Mouse (Mus musculus): Measurements from ENCODE around the gene Optn.

The Optn gene

DNA sequence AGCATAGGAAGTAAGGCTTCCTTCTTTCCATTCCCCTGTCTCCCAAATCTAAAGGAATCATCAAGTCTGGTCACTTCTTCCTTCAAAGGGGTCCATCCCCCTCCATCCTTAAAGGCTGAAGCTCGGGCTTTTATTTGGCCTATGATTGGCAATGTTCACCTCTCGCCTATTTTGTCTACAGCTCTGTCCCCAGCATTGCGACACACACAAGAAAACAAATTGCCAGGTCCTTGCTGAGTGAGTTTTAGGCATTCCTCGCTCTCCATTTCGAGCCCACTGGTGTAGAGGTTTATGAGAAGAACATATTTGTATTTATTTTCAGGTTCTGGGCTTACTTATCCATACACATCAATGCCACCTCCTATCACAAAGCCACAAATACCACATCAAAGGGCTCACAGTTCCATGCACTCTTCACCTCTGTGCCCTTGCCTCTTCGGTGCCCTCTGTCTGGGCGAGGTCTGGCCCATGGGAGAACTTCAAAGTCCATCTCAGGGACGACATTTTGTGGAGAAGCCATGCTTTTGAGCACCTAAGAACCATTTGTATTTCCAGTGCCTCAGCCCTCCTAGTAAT, 2.6 kb downstream of the Optn start:
- DNase-seq (ENCODE audit: low spot score): peak; percentile 31

DNA sequence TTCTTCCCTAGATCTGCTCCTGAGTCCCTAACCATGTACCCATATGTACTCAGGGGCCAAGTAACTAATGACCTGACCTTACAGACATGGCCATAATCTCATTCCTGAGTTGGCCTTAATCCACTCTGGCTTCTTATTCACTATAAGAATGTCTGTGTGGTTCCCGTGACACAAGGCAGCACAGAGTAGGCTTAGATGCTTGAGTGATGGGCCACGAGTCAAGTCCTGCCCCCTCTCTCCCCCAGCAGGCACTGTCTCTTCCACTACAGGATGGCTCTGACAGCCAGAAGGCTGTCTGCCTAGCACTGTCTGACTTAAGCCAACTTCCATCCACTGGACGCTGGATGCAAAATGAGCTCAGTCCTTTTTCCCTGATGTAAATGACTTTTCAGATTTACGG, 3.9 kb downstream of the Optn start:
- no peak for DNase-seq (ENCODE audit: low spot score)

DNA sequence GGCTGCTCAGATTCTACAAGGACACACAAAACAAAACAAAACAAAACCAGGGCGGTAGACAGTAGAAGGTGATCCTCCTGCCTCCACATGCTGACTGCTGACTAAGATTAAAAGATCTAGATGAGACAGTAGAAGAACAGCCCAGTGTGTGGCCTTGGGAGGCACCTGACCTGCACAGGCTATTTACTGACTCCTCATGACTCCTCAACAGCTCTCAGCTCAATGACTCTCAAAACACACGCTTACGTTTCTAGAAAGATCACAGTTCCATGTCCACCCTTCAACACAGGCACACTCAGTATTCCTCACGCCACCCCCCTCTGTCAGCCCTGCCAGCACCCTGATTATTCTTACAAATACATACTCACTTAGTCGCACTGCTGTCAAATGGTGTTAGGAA, 5.4 kb downstream of the Optn start:
- no peak for DNase-seq (ENCODE audit: low spot score)

DNA sequence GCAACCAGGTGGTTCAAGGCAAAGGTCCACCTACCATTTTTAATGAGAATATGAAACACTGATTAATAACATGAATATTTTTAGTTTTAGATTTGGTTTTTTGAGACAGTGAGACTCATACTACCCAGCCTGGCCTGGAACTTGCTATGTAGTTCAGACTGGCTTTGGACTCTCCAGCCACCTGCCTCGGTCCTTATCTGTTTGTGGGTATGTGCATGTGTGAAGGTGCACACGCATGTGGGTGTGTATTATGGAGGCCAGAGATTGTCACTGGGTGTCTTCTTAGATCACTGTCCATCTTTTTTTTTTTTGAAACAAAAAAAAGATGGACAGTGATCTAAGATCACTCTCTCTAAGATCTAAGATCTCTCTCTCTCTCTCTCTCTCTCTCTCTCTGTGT, 13.3 kb downstream of the Optn start:
- DNase-seq (ENCODE audit: low spot score): no peak

DNA sequence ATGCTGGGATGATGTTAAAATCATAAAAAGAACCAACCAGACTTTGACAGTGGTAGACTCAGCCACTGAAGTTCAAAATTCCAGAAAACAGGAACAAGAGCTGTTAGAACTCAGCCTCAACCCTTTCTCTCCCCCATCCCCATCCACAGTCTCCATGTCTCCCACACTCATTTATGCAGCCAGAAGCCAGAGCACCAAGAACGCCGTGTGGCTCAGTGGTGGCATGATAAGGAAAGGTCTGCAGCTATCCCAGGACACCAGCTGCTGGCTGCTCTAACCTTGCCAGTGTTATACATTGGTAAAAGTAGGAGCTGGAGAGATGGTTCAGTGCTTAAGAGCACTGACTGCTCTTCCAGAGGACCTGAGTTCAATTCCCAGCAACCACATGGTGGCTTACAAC, 16.8 kb downstream of the Optn start:
- no peak for DNase-seq (ENCODE audit: low spot score)

DNA sequence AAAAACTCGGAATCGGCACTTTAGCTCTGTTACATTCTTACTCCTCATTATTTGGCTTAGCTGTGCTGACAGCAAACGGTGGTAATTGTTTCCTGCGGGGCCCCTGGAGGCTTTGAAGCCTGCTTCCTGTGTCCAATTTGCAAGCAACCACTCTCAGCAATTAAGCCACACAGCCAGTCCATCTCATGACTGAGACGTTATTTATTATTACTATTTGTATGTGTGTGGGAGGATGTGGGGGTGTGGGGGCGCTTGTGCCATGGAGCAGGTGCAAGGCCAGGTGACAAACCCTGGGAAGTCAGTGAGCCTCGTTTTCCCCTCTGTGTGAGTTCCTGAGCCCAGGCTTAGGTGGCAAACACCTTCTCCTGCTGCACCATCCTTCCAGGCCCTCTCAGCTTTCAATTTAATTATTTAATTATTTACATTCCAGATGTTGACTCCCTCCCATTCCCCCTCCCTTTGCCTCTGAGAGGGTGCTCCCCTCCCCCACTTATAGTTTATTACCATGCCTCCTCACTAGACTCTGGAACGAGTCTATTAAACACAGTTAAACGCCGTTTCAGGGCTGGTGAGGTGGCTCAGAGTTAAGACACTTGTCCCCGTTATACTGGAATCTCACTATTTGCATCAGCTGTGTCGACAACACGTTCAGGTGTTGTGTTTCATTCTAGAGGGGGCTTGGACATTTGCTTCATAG, 18.4 kb downstream of the Optn start:
- DNase-seq (ENCODE audit: low spot score): no peak

DNA sequence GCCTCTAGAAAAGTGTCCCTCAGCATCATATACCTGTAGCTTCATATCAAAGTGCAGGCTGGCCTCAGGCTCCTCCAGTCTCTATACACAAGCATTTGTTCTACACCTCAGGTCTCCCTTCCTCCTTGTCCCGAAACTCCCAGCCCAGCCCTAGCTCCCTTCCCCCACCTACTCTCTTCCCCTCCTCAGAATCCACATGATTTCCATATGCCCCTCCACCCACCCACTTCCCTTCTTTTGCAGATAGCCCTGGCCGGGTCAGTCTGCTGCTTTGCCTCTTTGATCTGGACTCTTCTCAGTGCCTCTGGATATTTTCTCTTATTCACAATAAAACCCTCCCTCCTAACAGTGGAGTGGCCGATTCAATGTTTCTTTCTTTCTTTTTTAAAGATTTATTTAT, 19.5 kb downstream of the Optn start:
- no peak for DNase-seq (ENCODE audit: low spot score)

DNA sequence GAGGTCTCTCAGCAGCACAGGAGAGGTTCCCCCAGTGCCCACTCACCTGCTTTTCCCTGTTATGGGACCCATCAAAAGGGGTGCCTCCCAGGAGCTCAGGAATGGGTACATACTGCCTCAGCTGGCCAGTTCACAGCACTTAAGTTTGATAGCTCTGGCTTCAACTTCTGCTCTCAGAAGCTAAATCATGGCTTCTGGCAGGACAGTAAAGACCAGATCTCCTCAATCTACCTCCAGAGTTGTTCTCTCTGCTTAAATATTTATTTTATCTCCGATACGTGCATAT, 20.4 kb downstream of the Optn start:
- no peak for DNase-seq (ENCODE audit: low spot score)

GRCm38 (mm10) chr2:5042616-5043475, 21.0 kb downstream of the Optn start:
- no peak for DNase-seq (ENCODE audit: low spot score)

DNA sequence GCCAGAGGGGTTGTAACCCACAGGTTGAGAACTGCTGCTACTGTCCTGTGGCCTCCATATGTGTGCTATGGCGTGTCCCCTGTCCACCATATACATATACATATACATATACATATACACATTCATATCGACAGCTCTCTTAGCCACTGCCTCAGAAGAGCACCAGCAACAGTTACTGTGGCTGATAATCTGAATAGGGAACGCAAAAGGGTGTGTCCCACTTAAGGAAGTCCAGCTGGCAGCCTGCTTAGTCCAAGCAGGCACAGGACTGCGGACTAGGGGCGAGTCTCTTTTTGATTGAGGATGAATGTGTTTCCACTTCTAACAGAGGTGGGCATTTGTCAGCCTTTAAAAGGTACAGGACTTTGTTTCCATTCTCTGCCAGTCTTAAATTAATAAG, 22.0 kb downstream of the Optn start:
- no peak for DNase-seq (ENCODE audit: low spot score)

- DNase-seq (ENCODE audit: low spot score): no peak
These were observed 23.3 kb downstream of the Optn start for GRCm38 (mm10) chr2:5040281-5041161.

DNA sequence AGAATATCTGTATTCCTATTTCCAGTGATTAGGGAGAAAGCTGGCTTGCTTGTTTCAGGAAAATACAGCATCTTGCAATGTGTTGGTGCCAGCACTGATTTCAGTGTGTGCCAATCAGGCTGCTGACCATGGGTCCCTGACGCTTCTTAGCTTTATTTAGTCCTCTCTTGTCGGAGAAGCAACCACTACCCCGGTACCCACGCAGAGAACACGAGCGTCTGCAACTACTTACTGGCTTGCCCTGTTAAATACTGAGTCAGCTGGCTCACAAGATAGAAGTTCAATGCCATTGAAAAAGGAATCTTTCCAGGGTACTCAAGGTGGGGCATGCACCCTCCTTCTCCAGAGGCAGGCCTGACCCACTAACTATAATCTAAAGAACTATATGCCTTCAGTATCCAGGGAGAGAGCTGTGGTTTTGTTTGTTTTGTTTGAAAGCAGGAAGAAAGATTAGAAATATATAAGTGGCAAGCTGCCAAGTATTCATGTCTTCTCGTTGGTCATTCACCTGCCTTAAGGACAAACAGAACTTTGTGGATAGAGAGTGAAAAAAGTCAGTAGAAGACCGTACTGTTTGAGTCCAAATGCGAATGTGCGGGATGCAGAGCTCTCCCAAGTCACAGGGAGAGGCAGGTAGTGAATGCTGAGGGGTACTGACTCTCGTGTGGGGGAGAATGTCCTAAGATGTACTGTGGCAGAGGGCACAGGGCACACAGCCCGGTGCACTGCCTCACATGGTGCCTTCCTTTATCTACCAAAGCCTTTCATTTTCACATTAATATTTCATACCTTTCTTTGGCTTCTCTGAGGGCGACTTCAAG, 24.3 kb downstream of the Optn start:
- DNase-seq (ENCODE audit: low spot score): no peak

DNA sequence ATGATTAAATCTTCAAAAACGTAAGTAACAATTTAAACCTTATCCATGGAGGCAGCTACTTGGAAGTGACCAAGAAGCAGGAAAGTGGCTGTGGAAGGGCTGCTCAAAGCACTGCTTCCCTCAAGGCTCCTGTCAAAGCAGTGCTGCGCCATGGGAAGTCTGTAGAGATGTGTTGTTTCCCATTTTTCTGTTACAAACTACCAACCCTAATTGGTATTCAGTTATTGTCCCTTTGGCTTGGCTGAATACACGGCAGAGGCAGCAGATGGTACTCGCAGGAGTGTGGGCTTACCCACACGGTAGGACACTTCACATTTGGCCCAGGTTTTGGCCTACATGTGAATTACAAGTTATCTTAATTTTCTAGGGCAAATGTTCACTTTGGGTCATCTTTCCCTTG, 25.5 kb downstream of the Optn start:
- no peak for DNase-seq (ENCODE audit: low spot score)

DNA sequence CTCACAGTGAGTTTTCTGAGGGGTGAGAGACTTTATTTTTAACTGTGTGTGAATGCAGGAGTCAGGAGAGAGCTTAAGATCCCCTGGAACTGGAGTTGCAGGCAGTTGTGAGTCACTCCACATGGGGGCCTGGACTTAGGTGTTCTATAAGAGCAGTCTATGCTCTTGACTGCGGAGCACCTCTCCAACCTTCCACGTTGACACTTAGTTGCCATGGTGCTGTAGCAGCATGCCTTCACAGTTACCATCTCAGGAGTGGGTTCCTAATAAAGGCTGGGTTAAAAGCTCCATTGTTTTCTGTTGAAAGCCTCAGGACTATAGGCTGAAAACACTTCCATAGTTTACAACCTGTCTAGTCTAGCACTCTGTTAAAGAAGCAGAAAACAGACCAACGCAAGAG, 26.5 kb downstream of the Optn start:
- DNase-seq (ENCODE audit: low spot score): no peak

DNA sequence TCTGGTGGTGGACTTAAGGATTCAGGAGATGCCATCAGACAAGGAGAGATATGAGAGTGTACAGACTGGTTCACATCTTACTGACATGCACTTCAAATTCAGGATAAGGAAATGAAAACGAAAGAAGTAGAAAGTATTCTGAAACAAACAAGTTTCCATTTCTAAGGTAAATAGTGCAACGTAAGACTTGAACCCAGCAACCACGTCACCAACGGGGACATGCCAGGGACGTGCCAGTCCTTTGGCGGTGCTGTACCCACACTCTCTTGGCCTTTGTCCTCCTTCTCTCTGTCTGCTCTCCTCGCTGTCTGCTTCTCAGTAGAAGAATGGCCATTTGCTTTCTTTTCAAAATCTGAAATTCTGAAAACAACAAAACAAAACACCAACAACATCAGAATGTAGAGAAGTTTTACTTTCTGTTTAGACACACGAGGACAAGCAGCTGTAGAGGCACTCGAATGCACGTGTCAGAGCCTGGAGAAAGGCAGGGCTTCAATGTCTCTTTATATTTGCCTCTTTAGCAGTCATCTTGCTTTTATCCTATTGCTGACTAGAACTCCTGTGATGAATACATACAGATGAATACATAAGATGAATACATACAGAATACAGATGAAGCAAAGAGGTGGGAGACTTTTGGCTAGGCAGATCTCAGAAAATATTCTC, 27.3 kb downstream of the Optn start:
- DNase-seq (ENCODE audit: low spot score): no peak

GRCm38 (mm10) chr2:5035241-5035640, 28.6 kb downstream of the Optn start:
- no peak for DNase-seq (ENCODE audit: low spot score)

- DNase-seq (ENCODE audit: low spot score): no peak
These were observed 29.1 kb downstream of the Optn start for GRCm38 (mm10) chr2:5034801-5035200.

DNA sequence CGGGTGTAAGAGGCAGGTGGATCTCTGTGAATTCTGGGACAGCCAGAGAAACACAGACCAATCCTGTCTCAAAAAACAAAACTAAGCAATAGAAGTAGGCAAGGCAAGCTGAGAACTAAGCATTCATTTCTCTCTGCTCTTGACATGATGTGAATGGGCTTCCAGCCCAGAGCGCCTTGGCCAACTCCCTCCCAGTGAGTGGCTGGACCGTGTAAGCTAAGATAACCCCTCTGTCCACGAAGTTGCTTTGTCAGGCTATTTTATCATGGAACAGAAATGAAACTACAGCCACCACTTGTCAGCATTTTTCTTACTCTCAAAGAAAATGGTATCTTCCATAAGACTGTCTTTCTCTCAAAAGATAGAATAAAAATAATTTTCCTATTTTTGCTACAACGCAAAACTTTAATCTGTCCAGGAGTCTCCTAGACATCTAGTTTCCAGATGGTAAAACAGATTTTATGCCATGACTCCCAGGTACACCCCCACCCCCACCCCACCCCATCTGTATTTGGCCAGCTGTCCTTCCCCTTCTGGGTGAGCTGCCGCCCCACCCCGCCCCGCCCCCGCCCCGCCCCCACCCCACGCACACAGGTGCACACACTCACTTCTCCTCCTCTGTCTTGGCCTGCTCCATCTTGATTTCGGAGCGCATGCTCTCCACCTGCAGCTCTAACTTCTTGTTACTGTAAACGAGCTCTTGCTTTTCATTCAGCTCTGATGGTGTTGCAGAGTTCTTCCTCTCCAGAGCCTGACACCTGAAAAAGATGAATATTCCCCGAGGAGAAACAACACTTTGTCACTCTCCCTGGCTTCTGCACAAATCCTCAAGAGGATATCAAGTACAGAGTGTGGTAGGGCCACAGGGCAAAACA, 30.1 kb downstream of the Optn start:
- no peak for DNase-seq (ENCODE audit: low spot score)

- DNase-seq (ENCODE audit: low spot score): no peak
These were observed 31.2 kb downstream of the Optn start for GRCm38 (mm10) chr2:5032665-5033064.

- DNase-seq (ENCODE audit: low spot score): no peak
These were observed 32.6 kb downstream of the Optn start for GRCm38 (mm10) chr2:5031215-5031614.
